Mouse (Mus musculus) layer of hippocampus, adult 9-10 months (tissue): ENCODE results near the gene Golgb1.

Source experiments
- DNase-seq: peaks from one replicate; pipeline ENCODE4 v3.0.0; 2022; ENCODE audit warnings: low spot score

Gene Golgb1

DNA sequence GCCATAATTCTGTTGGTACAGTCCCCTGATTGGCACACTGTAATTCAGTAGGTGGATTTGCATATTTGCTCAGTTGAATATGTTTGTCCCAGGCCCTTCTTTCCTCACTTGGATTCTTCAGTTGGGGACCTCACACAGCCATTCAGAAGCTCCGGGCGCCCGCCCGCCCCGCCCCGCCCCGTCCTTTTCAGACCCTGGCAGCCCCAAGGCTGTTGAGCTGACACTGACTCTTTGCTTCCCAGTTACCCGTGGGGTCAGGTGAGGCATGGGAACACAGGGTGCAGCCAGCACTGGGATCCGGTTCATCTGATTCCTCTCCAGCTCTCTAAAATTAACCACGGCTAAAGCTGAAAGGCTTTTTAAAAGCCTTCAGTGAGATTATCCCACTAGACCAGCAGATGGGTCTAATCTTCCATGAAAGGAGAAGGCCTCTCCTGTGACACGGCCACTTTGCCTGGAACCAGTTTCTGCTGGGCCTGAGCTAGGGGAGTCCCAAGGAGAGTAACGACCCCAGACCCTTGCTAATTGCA is 70.0 kb downstream of the Golgb1 start:
- no peak for DNase-seq

DNA sequence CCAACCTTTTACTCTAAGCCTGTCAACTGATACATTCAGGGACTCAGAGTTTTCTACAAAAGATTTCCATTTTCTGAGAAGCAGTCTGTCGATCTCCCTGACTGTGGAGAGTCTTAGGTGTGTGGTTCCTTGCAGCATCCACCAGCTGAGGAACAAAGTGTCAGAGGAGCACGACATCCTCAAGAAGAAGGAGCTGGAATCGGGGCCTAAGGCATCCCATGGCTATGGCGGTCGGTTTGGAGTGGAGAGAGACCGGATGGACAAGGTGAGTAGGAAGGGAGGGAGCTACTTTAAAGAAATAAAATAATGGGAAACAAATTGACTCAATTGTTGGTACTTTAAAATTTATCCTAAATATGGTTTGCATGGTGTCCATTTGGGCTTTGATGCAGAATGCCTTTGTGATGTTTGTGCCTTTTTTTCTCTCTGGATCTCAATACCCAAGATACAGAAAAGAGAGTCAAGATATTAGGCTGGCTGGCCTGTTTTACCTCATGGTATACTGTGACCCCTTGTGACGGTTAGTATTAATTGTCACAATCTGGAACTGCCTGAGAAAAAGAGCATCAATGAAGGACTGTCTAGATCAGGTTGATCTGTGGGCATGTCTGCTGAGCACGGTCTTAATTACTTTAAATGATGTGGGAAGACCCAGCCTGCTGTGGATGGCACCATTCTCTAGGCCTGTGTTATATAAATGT is 71.7 kb downstream of the Golgb1 start:
- DNase-seq, result no peak

DNA sequence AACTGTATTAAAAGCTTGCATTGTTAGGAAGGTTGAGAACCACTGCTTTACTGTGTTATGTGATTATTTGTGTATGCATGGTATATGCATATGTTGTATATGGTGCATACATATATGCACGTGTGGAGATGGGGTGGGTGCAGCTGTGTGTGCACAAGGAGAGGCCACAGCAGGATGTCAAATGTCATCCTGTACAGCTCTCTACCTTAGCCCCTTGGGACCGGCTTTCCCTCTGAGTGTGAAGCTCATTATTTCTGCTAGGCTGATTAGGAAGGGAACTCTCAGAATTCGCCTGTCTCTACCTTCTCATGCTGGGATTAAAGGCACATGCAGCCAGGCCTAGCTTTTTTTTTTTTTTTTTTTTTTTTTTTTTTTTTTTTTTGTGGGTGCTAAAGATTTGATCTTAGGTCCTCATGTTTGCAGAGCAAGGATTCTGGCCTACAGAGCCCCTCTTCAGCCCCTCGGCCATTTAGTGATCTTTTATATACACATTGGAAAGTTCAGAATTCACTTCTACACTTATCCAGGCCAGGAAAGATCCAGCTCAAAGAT is 72.8 kb downstream of the Golgb1 start:
- no peak for DNase-seq

DNA sequence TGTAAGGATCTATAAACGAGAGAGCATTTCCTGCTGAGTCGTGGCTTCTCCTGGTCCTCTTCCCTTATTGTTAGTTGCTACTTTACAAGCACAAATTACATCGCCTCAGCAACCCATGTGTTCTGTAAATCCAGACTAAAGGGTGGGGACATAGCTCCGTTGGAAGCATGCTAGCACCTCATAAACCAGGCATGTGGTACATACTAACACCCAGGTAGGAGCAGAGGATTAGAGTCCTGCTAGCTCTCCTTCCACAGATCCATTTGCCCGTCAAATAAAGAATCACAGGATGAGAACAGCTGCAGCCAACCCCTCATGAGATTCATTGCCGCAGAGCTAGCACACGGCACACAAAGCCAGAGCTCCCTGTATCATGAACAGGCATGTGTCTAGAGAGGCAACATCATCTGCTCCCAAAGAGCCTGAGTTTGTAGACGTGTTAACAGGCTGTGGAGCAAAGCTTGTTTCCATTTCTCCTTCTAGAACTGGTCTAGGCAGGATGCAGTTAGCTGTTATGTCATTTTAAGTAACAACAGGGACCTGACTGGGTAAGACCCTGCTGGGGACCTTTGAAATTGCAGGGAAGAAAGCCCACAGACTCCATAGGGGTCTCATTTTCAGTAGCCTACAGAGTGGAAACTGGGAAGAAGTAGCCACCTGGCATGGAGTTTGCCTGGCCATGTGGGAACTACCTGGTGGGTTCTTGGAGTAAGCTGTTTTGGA is 74.8 kb downstream of the Golgb1 start:
- DNase-seq, result no peak

DNA sequence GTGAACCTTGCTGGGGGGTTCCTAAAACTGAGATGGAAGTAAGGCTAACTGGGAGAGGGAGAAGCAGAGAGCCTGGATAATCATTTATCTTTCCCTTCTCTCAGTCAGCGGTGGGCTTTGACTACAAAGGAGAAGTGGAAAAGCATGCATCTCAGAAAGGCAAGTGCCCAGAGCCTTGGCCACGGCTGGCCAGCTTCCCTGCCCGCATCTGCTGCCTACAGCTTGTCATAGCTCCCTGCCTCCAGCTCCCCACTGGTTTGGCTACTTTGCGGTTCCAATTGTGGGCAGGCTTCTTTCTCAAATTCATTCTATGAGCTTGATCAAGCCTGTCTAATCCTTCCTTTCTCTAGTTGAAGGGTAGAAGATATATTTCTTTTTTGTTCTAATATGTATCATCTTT is 76.1 kb downstream of the Golgb1 start:
- DNase-seq, result no peak

DNA sequence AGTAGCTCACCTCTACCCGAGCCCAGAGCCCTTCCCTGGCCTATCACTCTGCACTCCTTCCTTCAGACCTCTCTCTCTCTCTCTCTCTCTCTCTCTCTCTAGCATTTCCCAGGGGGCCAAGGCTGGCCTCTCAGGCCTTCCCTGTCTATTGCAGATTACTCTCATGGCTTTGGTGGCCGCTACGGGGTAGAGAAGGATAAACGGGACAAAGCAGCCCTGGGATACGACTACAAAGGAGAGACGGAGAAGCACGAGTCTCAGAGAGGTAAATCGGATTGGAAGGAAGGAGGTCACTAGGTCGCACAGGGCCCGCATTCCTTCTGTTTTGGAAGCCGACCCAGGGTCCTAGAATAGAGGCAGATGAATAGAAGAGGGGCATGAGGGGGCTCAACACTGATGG is 80.2 kb downstream of the Golgb1 start:
- DNase-seq, result no peak

DNA sequence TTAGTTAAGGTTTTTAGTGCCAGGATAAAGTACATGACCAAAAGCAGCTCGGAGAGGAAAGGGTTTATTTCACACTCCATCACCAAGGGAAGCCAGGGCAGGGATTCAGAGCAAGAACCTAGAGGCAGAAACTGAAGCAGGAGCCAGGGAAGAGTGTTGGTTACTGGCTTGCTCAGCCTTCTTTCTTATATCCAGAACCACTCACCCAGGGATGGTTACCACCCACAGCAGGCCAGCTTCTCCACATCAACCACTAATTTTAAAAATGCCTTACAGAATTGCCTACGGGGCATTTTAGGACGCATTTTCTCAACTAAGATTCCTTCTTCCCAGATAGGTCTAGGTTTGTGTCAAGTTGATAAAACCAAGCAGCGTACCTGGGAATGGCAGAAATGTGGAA is 88.5 kb downstream of the Golgb1 start:
- DNase-seq, result no peak

DNA sequence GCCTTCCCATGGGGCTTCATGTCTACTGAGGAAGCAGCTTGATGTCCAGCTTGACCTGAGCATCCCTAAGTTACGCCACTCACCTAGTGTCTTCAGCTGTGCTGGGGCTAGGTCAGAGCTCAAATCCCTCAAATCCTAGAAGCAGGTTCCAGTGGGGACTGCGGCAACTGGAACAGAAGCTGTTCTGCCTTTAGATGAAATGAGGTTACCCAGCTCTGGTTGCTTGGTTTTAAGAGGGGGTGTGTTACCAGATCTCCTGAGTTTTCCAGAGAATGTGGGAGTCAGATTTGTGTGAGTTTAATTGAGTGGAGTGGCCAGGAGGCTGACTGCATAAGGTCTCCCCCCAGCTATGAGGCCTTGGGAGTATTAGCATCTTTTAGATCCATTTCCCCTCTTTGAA is 104.2 kb downstream of the Golgb1 start:
- DNase-seq, result no peak
